Mouse (Mus musculus): ENCODE results near the gene Intu. TPM values are rescaled to one million over a fixed set of nuclear protein-coding genes. Genes with fewer than 3 reads are reported as not detected.

Gene Intu
- total RNA-seq, 2 experiments from 2014 or later, result 4.8 to 6.3 TPM

DNA sequence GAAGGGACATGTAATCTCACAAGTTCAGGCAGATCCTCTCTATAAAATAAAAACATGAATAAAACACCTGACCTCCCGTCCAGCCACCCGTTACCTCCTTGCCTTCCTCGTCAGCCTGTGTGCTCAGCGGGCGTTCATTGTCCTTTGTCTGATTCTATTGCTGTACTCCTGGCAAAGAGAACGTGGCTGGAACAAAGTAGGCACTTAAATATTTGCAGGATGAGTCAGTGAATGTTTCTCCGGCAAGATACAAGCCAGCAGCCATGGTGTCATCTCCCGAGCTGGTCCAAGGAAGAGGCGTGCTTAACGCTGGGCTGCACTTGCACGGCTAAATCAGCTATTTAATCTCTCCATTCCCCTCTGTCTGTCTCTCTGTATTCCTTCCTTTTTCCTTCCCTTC is 151.3 kb downstream of the Intu start:
- DNase-seq (ENCODE audit: low spot score in 2 of 2), result no peak

- peak in 1 of 2 experiments; percentile 14 for DNase-seq (ENCODE audit: low spot score in 2 of 2)
Observed at GRCm38 (mm10) chr3:40683171-40683570, 152.1 kb downstream of the Intu start.

DNA sequence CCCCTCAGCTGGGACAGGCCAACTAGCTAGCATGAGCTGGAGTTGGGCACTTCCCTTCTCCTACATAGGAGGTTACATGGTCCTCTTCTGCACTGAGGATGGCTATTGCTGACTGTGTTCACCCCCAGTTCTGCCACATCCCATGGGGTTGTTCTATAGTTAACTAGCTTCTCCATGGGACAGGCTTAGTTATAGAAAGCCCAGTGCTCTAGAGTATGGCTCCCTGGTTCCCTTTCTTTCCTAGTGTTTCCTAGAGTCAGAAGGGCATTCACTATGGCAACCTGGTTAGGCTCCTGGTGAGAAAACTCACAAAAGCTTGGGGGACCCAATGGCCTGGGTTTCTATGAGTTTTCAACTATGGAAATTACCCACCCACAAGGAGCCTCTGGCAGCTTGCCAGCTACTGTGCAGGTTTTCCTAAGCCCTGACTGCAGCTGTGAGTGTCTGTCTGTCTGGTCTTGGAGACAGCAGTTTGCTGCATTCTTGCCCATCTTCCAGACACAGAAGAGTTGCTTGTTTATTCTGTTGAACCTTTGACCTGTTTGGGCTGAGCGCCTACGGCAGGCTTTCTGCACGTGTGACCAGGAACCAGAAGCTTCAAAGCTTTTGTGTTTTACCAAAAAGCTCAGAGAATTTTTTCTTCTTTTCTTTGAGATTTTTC is 154.9 kb downstream of the Intu start:
- no peak for DNase-seq (ENCODE audit: low spot score in 2 of 2)

- no peak for DNase-seq (ENCODE audit: low spot score in 2 of 2)
Observed at GRCm38 (mm10) chr3:40686836-40687235, 155.8 kb downstream of the Intu start.

DNA sequence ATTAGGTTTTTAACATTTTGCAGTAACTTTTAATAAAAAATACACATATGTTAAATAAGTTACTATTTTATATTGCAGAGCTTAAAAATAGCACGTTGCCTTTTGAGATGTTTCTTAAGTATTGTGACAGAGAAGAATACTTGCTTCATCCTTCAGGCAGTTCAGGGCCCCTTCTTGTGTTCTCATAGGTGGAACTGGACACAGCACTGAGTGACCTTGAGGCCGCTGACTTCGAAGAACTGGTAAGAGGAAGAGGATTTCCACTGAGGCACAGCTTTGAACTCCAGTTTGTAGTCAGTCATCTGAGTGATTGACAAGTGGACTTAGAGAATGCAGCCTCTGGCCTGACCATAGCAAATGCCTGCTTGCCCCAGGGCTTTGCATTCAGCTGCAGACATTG is 156.5 kb downstream of the Intu start:
- no peak for DNase-seq (ENCODE audit: low spot score in 2 of 2)

- DNase-seq (ENCODE audit: low spot score in 2 of 2), result no peak
Observed at GRCm38 (mm10) chr3:40691566-40691965, 160.5 kb downstream of the Intu start.

GRCm38 (mm10) chr3:40693435-40693834 is 162.3 kb downstream of the Intu start:
- no peak for DNase-seq (ENCODE audit: low spot score in 2 of 2)

GRCm38 (mm10) chr3:40693960-40694359 is 162.9 kb downstream of the Intu start:
- no peak for DNase-seq (ENCODE audit: low spot score in 2 of 2)

DNA sequence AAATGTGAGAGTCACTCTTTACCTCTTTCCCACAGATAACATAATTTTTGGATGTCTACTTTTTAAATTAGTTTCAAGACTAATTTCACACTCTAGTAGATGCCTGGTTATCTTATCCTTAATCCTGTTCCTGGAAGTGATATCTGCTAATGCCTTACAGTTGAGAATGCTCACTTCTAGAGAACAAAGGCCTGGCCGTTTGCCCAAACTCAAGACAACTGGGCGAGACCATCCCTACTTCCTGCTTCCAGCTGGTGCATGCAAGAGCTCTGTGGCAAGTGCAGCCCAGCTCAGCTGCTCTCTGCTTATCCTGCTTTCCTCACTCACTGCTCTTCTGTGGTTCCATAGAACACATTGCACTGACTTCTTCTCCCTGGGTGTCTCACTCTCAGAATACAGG is 163.4 kb downstream of the Intu start:
- no peak for DNase-seq (ENCODE audit: low spot score in 2 of 2)

GRCm38 (mm10) chr3:40695162-40695561 is 164.1 kb downstream of the Intu start:
- no peak for DNase-seq (ENCODE audit: low spot score in 2 of 2)

DNA sequence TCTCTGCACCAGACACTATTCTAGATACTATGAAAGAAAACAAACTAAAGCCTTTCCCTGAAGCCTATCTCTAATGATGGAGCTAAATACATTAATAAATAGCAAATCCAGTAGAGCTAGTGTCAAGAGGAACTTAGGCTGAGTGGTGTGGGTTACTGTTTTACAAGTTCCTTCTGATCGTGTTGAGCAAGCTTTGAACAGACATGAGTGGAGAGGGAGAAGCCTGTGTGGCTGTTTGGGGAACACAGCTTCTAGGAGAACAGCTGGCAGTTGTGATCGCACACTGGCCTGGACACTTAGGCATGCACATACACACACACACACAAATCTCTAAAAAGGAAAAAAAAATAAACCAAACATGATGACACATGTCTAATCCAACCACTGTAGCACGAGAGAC is 167.7 kb downstream of the Intu start:
- DNase-seq (ENCODE audit: low spot score in 2 of 2), result no peak

GRCm38 (mm10) chr3:40704816-40705430 is 173.8 kb downstream of the Intu start:
- no peak for DNase-seq (ENCODE audit: low spot score in 2 of 2)

DNA sequence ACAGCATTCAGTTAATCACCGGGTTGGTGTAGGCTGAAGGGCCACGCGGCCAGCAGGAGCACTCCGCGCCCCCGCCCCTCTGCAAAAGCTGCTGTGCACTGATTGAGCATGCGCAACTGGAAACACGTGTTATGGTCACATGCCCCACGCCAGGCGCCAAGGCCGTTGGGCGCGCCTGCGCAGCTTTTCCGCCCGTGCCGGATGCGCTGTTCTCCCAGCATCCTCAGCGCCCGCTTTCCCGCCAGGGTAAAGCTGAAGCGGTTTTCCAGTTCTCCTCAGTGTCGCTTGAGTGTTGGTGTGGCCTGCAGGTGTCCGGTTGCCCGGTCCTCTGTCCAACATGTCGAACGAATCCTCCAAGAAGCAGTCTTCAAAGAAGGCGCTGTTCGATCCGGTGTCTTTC is 177.6 kb downstream of the Intu start, which contains the start of gene Slc25a31:
Gene Slc25a31 (plus strand): TSS at position 201 of the 400 bp plus-strand sequence.
- no peak for DNase-seq (ENCODE audit: low spot score in 2 of 2)

DNA sequence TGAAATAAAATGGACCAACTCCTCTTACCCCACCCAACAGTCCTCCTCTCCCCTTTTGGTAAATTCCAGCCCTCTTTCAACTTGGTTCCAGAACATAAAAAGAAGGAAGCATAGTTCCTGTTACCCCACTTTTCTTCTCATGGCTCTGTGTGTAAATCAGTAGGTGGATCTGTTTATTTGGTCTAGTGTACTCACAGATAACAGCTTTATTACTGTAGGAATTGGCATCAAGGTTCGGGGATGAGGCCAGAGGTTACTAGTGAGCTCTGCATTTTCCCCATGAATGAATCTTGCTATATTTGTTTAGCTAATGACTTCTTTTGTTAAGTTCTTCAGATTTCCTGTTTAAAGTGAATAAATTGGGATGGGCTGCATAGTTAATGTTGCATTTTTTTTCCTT is 185.0 kb downstream of the Intu start:
- no peak for DNase-seq (ENCODE audit: low spot score in 2 of 2)

- no peak for DNase-seq (ENCODE audit: low spot score in 2 of 2)
Observed at GRCm38 (mm10) chr3:40719022-40719421, 187.9 kb downstream of the Intu start.

- DNase-seq (ENCODE audit: low spot score in 2 of 2), result no peak
Observed at GRCm38 (mm10) chr3:40738381-40738912, 207.4 kb downstream of the Intu start.

DNA sequence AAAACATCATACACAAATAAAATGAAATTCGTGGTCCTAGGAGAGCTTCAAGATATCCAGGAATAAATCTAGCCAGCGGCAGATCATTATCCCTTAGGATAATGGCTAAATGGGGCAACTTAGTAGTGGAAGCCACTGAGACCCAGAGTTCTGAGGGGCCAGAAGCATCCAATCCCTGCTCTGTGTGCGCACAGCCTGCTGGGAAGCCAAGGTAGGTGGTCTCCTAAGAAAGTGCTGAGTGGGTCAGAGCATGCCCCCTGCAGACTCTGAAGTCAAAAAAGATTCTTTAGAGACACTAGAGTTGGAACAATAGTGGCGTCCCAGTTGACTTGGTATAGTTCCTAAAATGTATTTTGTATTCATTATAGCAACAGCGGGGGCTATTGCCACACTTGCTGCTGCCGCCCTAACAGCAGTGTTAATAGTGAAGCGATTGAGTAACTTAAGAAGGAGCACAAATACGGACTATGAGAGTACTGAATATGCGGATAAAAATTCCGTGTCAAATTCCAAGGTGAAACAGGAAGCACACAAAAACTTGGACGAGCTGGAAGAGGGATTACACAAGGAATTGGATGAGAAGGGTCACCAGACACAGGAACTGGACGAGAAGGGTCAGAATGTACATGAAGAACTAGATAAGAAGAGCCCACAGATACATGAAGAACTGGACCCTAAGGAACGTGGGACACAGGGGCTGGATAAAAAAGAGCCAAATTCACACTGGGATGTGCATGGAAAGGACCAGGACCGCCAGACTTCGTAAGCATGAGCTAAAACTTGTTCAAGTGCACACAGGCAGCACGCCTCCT is 213.1 kb downstream of the Intu start, which contains the start of gene Hspa4l:
Gene Hspa4l (plus strand): TSS at position 472 of the 812 bp plus-strand sequence.
- no peak for DNase-seq (ENCODE audit: low spot score in 2 of 2)

DNA sequence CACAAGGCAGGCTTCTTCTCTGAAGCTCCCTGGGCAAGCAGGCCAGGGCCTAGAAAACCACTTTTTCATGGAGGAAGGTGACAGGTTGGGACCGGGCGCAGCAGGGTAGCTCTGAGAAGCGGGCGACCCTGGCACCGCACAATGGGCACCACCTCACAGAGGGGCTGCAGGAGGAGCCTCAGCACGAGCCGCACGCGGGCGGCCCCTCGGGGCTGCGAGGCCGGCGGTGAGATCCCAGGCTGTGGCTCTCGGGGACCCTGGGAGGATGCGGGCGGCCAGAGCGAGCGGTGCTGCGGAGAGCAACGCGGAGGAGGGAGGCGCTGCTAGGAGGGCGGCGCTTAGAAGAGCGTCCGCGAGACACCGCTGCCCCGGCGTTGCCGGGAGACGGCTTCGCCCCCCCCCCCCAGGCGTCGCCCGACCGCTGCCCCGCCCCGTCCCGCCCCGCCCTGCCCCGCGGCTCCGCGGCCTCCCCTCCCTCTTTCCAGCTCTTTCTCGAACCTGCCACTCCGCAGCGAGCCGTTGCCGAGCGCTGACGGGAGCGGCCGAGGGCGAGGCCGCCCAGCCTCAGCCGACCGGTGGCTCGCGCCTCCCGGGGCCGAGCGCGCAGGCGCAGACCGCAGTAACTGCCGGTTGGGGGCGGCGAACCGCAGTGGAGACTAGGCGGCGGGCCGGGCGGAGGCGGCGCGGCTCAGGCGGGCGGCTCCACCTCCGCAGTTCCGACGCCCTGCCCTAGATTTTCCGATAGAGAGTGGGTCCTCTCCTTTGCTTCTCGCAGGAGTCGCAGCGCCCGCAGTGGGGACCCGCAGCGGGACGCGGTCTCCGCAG is 214.0 kb downstream of the Intu start:
- DNase-seq (ENCODE audit: low spot score in 2 of 2), result peak; percentile 91 to 94

- DNase-seq (ENCODE audit: low spot score in 2 of 2), result no peak
Observed at GRCm38 (mm10) chr3:40745661-40746547, 214.8 kb downstream of the Intu start.
